Mouse (Mus musculus) mouse embryonic stem cell (cell line): ENCODE measurements around the gene Synpo2l.

ENCODE experiments used
- in situ Hi-C, 2 experiments: fragments of 300-500 bp; cut with MboI; formaldehyde crosslinking; loops; 1 replicate in 1 of 2; 3 replicates in 1 of 2; pipeline ENCODE4 v1.14.3; 2019 to 2020; ENCODE audit warnings: low sequenced_read_pairs in 2 of 2, low pct_unique_long_range_greater_than_20kb in 1 of 2, mixed read lengths in 1 of 2; ENCODE audit not compliant: unreplicated experiment in 1 of 2

Gene Synpo2l

GRCm38 (mm10) chr14:20689009-20689408, 20.9 kb upstream of the Synpo2l start:
- in situ Hi-C loops, result no loop called here

- in situ Hi-C loops, result no loop called here
Observed at GRCm38 (mm10) chr14:20686576-20686975, 18.4 kb upstream of the Synpo2l start.

- in situ Hi-C loops, result no loop called here
Observed at GRCm38 (mm10) chr14:20682498-20682897, 14.3 kb upstream of the Synpo2l start.

- in situ Hi-C loops, result no loop called here
Observed at GRCm38 (mm10) chr14:20681742-20682141, 13.6 kb upstream of the Synpo2l start.

GRCm38 (mm10) chr14:20677906-20678305, 9.8 kb upstream of the Synpo2l start:
- in situ Hi-C loops, result no loop called here

GRCm38 (mm10) chr14:20674064-20674833, 6.1 kb upstream of the Synpo2l start, which contains the start of gene Sec24c:
Gene Sec24c, plus strand, starts transcription at chr14:20674308.
- in situ Hi-C loops, result loop anchor here in 1 of 2 experiments (5.0 kb wide), 1 partner anchor 97 kb away; no protein-coding TSS in a partner anchor

- in situ Hi-C loops, result loop anchor here in 1 of 2 experiments (5.0 kb wide), 1 partner anchor 96 kb away; no protein-coding TSS in a partner anchor
Observed at GRCm38 (mm10) chr14:20673735-20674063, 5.5 kb upstream of the Synpo2l start.

GRCm38 (mm10) chr14:20672990-20673389, 4.8 kb upstream of the Synpo2l start:
- in situ Hi-C loops, result loop anchor here in 1 of 2 experiments (5.0 kb wide), 1 partner anchor 96 kb away; no protein-coding TSS in a partner anchor

- in situ Hi-C loops, result no loop called here
Observed at GRCm38 (mm10) chr14:20667469-20667868, 685 bp downstream of the Synpo2l start.

- in situ Hi-C loops, result no loop called here
Observed at GRCm38 (mm10) chr14:20664436-20664835, 3.7 kb downstream of the Synpo2l start.

- in situ Hi-C loops, result no loop called here
Observed at GRCm38 (mm10) chr14:20663601-20664000, 4.6 kb downstream of the Synpo2l start.

GRCm38 (mm10) chr14:20662740-20663139, 5.4 kb downstream of the Synpo2l start:
- in situ Hi-C loops, result no loop called here

- in situ Hi-C loops, result no loop called here
Observed at GRCm38 (mm10) chr14:20661661-20662331, 6.4 kb downstream of the Synpo2l start.

- in situ Hi-C loops, result no loop called here
Observed at GRCm38 (mm10) chr14:20660827-20661660, 7.1 kb downstream of the Synpo2l start.

GRCm38 (mm10) chr14:20659687-20660086, 8.5 kb downstream of the Synpo2l start:
- in situ Hi-C loops, result loop anchor here in 1 of 2 experiments (5.0 kb wide), 1 partner anchor 72 kb away; no protein-coding TSS in a partner anchor

- in situ Hi-C loops, result loop anchor here in 1 of 2 experiments (5.0 kb wide), 1 partner anchor 72 kb away; no protein-coding TSS in a partner anchor
Observed at GRCm38 (mm10) chr14:20658902-20659301, 9.3 kb downstream of the Synpo2l start.

- in situ Hi-C loops, result loop anchor here in 1 of 2 experiments (5.0 kb wide), 1 partner anchor 71 kb away; no protein-coding TSS in a partner anchor
Observed at GRCm38 (mm10) chr14:20658326-20658725, 9.8 kb downstream of the Synpo2l start.

- in situ Hi-C loops, result loop anchor here in 1 of 2 experiments (5.0 kb wide), 1 partner anchor 69 kb away; no protein-coding TSS in a partner anchor
Observed at GRCm38 (mm10) chr14:20656361-20656760, 11.8 kb downstream of the Synpo2l start, which contains the start of gene Myoz1. Gene Myoz1, minus strand, starts transcription at chr14:20656540.
